Mouse (Mus musculus): ENCODE measurements around the gene Csf2ra. TPM values are rescaled to one million over a fixed set of nuclear protein-coding genes. Genes with fewer than 3 reads are reported as not detected.
"Not testable (repeated sequence)": the region's sequence is repeated elsewhere in the genome, so short reads cannot be mapped to it uniquely, and the experiment has no call there.

Csf2ra gene
- total and polyA plus RNA-seq, 3 experiments = 2.3 to 10.4 (median 4.3) TPM

DNA sequence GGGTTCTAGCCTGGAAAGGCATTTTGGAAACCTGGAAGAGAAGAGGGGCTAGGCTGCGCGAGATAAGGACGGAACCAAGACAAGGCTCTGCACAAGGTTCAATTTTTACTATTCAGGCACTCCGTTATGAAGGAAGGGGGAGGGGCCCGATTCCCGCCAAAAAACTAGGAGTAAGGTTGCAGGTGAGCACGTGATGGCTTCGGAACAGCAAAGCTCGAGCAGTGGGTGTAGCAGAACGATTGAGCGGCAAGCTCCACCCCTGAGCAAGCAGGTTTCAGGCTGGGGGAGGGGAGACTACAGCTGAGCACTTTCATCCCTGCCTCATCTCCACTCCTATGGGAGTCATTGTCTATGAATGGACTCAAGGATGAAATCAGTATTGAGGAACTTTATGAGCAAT, 40.9 kb upstream of the Csf2ra start:
- dilution Hi-C loops (cut with MboI; ENCODE audit: extremely low pct_ligation_motif_present, extremely low pct_unique_long_range_greater_than_20kb, low sequenced_read_pairs); H3K4me1 ChIP-seq (ENCODE audit: control insufficient read depth in 1 of 2, insufficient read depth in 2 of 2); DNase-seq (ENCODE audit: extremely low read depth); H3K9ac ChIP-seq (ENCODE audit: insufficient read depth, low read depth); H3K27me3 ChIP-seq (replicated peaks); H3K36me3 ChIP-seq (replicated peaks in 1 of 2; ENCODE audit: control insufficient read depth in 1 of 2, insufficient read depth in 1 of 2, low read length in 1 of 2); H3K4me3 ChIP-seq (replicated peaks in 1 of 3; ENCODE audit: low read depth in 2 of 3, low read length in 2 of 3, poor library complexity in 1 of 3); H3K79me2 ChIP-seq (replicated peaks; ENCODE audit: control insufficient read depth, extremely low read depth, insufficient read depth, poor library complexity, severe bottlenecking); H3K9me3 ChIP-seq (replicated peaks; ENCODE audit: low read length); H3K27ac ChIP-seq (ENCODE audit: insufficient read depth, low read depth): not testable (repeated sequence)
- in situ Hi-C loops (cut with MboI; ENCODE audit: low pct_ligation_motif_present, low pct_unique_long_range_greater_than_20kb, low sequenced_read_pairs) = loop anchor here (5.0 kb wide), 1 partner anchor 72 kb away; no protein-coding TSS in a partner anchor
- TF ChIP-seq CHD2 (IDR thresholded peaks at IDR 0.05; ENCODE audit: low read length) (0 out of 2 replicates have a peak, but pooled peaks have one; percentile 10), MAX (IDR thresholded peaks at IDR 0.05; ENCODE audit: low read length) (peak; percentile 30; the same call in 1 of the 2 replicates), BHLHE40 (IDR thresholded peaks at IDR 0.05; ENCODE audit: low read depth, low read length) (peak; percentile 51)
- peak overlapping the region; percentile 36; the same call in 1 of the 2 replicates for H3K4me2 ChIP-seq (ENCODE audit: insufficient read depth, low read depth, poor library complexity, severe bottlenecking)

DNA sequence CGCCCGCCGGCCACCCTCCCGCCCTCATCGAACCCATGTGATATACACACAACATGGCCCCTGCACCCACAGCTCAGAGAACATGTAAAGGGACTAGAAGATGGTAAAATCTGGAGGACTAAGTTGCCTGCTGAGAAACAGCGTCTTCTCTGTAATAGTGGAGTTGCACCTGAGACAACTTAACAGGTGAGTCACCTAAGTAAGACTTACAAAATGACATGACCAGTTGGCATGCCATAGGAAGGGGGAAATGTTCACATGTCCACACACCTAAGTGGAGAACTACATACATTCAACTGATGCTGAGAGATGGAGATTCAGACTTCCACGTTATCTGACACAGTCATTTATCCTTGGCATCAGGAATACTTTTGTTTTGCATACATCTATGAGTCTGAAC, 38.9 kb upstream of the Csf2ra start:
- no peak for TF ChIP-seq MYC (IDR thresholded peaks at IDR 0.05; ENCODE audit: low read depth, low read length)
- TF ChIP-seq MXI1 (IDR thresholded peaks at IDR 0.05; ENCODE audit: low read depth, low read length) = no peak
- no peaks in the 10 kb centered on the region for H3K27me3 ChIP-seq (replicated peaks)
- H3K4me3 ChIP-seq (replicated peaks in 1 of 3; ENCODE audit: low read depth in 2 of 3, low read length in 2 of 3, poor library complexity in 1 of 3) = peak overlapping the region in 1 of 3 experiments; percentile 26
- H3K4me2 ChIP-seq (ENCODE audit: insufficient read depth, low read depth, poor library complexity, severe bottlenecking) = no peak overlapping the region
- no peaks in the 10 kb centered on the region for H3K9me3 ChIP-seq (replicated peaks; ENCODE audit: low read length)
- H3K9ac ChIP-seq (ENCODE audit: insufficient read depth, low read depth) = no peak overlapping the region
- DNase-seq (ENCODE audit: extremely low read depth) = no peak
- peaks cover 5 to 16% of the 10 kb centered on the region in 2 experiments; a peak in 3 of 4 replicates for H3K4me1 ChIP-seq (ENCODE audit: control insufficient read depth in 1 of 2, insufficient read depth in 2 of 2)
- in situ Hi-C loops (cut with MboI; ENCODE audit: low pct_ligation_motif_present, low pct_unique_long_range_greater_than_20kb, low sequenced_read_pairs) (loop anchor here (5.0 kb wide), 1 partner anchor 70 kb away; no protein-coding TSS in a partner anchor), dilution Hi-C loops (cut with MboI; ENCODE audit: extremely low pct_ligation_motif_present, extremely low pct_unique_long_range_greater_than_20kb, low sequenced_read_pairs) (no loop called here)
- no peak overlapping the region for H3K27ac ChIP-seq (ENCODE audit: insufficient read depth, low read depth)
- no peaks in the 10 kb centered on the region for H3K79me2 ChIP-seq (replicated peaks; ENCODE audit: control insufficient read depth, extremely low read depth, insufficient read depth, poor library complexity, severe bottlenecking)
- no peaks in the 10 kb centered on the region for H3K36me3 ChIP-seq (replicated peaks in 1 of 2; ENCODE audit: control insufficient read depth in 1 of 2, insufficient read depth in 1 of 2, low read length in 1 of 2)

DNA sequence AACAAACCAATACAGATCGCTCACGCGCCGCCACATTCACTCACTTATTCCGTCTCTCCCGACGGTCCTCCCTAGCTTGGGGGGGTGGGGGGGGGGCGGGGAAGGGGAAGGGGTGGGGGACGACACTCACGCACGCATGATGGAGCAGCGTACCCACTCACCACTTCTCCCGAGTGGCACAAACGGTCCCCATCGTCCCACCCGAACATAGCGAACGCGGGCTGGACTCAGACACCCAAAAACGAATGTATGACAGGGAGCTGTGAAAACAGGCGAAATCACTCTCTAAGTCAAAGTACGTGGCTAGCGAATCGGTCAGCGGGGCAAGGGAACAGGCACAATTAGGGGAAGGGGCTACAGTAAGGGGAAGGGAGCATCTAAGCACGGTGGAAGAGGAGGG, 38.4 kb upstream of the Csf2ra start:
- TF ChIP-seq USF1 (IDR thresholded peaks at IDR 0.05; ENCODE audit: low read depth, low read length) (no peak), POLR2AphosphoS2 (IDR thresholded peaks at IDR 0.05; ENCODE audit: low read depth, low read length) (no peak), CTCF (conservative IDR thresholded peaks at IDR 0.05 in 1 of 2, IDR thresholded peaks at IDR 0.05 in 1 of 2; ENCODE audit: low read depth in 2 of 2, low read length in 2 of 2) (no peak), ETS1 (conservative IDR thresholded peaks at IDR 0.05; ENCODE audit: low read depth, low read length) (no peak), POLR2A (IDR thresholded peaks at IDR 0.05; ENCODE audit: low read depth, low read length) (no peak), HCFC1 (IDR thresholded peaks at IDR 0.05; ENCODE audit: low read depth, low read length) (no peak), ZMIZ1 (IDR thresholded peaks at IDR 0.05; ENCODE audit: low read depth, low read length) (no peak), MAFK (IDR thresholded peaks at IDR 0.05; ENCODE audit: insufficient replicate concordance, low read length) (no peak), ELF1 (IDR thresholded peaks at IDR 0.05; ENCODE audit: low read depth, low read length) (no peak), PAX5 (IDR thresholded peaks at IDR 0.05; ENCODE audit: low read length) (no peak), RAD21 (IDR thresholded peaks at IDR 0.05; ENCODE audit: low read depth, low read length) (no peak), GABPA (IDR thresholded peaks at IDR 0.05; ENCODE audit: insufficient replicate concordance, low read depth, low read length) (no peak), MAZ (IDR thresholded peaks at IDR 0.05; ENCODE audit: low read depth, low read length) (no peak), EP300 (IDR thresholded peaks at IDR 0.05; ENCODE audit: low read length) (no peak), ZNF384 (IDR thresholded peaks at IDR 0.05; ENCODE audit: low read depth, low read length) (no peak), SMC3 (IDR thresholded peaks at IDR 0.05; ENCODE audit: low read depth, low read length) (no peak), IRF4 (IDR thresholded peaks at IDR 0.05; ENCODE audit: low read depth, low read length) (no peak), TCF12 (IDR thresholded peaks at IDR 0.05; ENCODE audit: low read depth, low read length) (no peak)
- dilution Hi-C loops (cut with MboI; ENCODE audit: extremely low pct_ligation_motif_present, extremely low pct_unique_long_range_greater_than_20kb, low sequenced_read_pairs) = no loop called here
- no peak for DNase-seq (ENCODE audit: extremely low read depth)
- Histone ChIP-seq H3K9me3 (replicated peaks; ENCODE audit: low read length) (no peaks in the 10 kb centered on the region), H3K4me1 (ENCODE audit: control insufficient read depth in 1 of 2, insufficient read depth in 2 of 2) (peaks cover 5 to 16% of the 10 kb centered on the region in 2 experiments; a peak in 3 of 4 replicates), H3K27me3 (replicated peaks) (no peaks in the 10 kb centered on the region), H3K79me2 (replicated peaks; ENCODE audit: control insufficient read depth, extremely low read depth, insufficient read depth, poor library complexity, severe bottlenecking) (no peaks in the 10 kb centered on the region), H3K36me3 (replicated peaks in 1 of 2; ENCODE audit: control insufficient read depth in 1 of 2, insufficient read depth in 1 of 2, low read length in 1 of 2) (no peaks in the 10 kb centered on the region), H3K9ac (ENCODE audit: insufficient read depth, low read depth) (no peak overlapping the region), H3K4me3 (replicated peaks in 1 of 3; ENCODE audit: low read depth in 2 of 3, low read length in 2 of 3, poor library complexity in 1 of 3) (peak overlapping the region in 1 of 3 experiments; percentile 26), H3K4me2 (ENCODE audit: insufficient read depth, low read depth, poor library complexity, severe bottlenecking) (no peak overlapping the region), H3K27ac (ENCODE audit: insufficient read depth, low read depth) (no peak overlapping the region)
- in situ Hi-C loops (cut with MboI; ENCODE audit: low pct_ligation_motif_present, low pct_unique_long_range_greater_than_20kb, low sequenced_read_pairs) = loop anchor here (5.0 kb wide), 1 partner anchor 69 kb away; no protein-coding TSS in a partner anchor
